Mouse (Mus musculus) neural tube, embryonic 12.5 days (tissue): ENCODE measurements around the gene Gm10645. TPM values are rescaled to one million over a fixed set of nuclear protein-coding genes. Genes with fewer than 3 reads are reported as not detected.

Experiments
- ATAC-seq: fragments of 200-750 bp; cut with Nextera tagmentation; 2 replicates; pipeline ENCODE4 v1.8.0; 2017; ENCODE audit warnings: low read depth, mild to moderate bottlenecking, moderate TSS enrichment, moderate library complexity; ENCODE audit not compliant: low FRiP score
- H3K27ac ChIP-seq: fragments of 300-500 bp; sonication (generic); 2 replicates; pipeline ENCODE4 v1.5.1; 2016
- H3K27me3 ChIP-seq: fragments of 300-500 bp; sonication (generic); replicated peaks from 2 replicates; pipeline ENCODE4 v1.6.1; 2016; ENCODE audit warnings: mild to moderate bottlenecking
- H3K36me3 ChIP-seq: fragments of 300-500 bp; sonication (generic); 2 replicates; pipeline ENCODE4 v1.6.1; 2016; ENCODE audit warnings: mild to moderate bottlenecking
- H3K4me1 ChIP-seq: fragments of 300-500 bp; sonication (generic); 2 replicates; pipeline ENCODE4 v1.6.1; 2016
- H3K4me2 ChIP-seq: fragments of 300-500 bp; sonication (generic); replicated peaks from 2 replicates; pipeline ENCODE4 v1.6.1; 2016; ENCODE audit warnings: mild to moderate bottlenecking
- H3K4me3 ChIP-seq: fragments of 300-500 bp; sonication (generic); 2 replicates; pipeline ENCODE4 v1.5.1; 2016
- H3K9ac ChIP-seq: fragments of 300-500 bp; sonication (generic); 2 replicates; pipeline ENCODE4 v1.6.1; 2016; ENCODE audit warnings: mild to moderate bottlenecking
- H3K9me3 ChIP-seq: fragments of 300-500 bp; sonication (generic); 2 replicates; pipeline ENCODE4 v1.6.1; 2016; ENCODE audit warnings: mild to moderate bottlenecking
- WGBS: fragments of 180-500 bp; shearing (Covaris S2); methylation state at CpG from one replicate; pipeline ENCODE4 v1.1.7; 2016; 5-methylcytosine and 5-hydroxymethylcytosine counted together
- polyA plus RNA-seq: library from polyadenylated mRNA; unstranded; fragments of >200 nt; fragmentation: Nextera tagmentation; extraction: Ambion mirVana; gene quantifications from 2 replicates; pipeline ENCODE4 v1.2.1, GENCODE M21; 2016

The Gm10645 gene
- 8.1 and 9.2 TPM in 2 replicates for polyA plus RNA-seq

- Histone ChIP-seq H3K27me3 (no peaks in the 10 kb centered on the region), H3K9ac (peak within 1 kb of the TSS; percentile 92), H3K4me3 (peak within 1 kb of the TSS; percentile 78), H3K27ac (peak within 1 kb of the TSS; percentile 76), H3K4me1 (peaks cover 12% of the 10 kb centered on the region; the same call in 1 of the 2 replicates), H3K4me2 (peak within 1 kb of the TSS; percentile 72), H3K36me3 (no peaks in the 10 kb centered on the region), H3K9me3 (no peaks in the 10 kb centered on the region)
- WGBS = 3% methylated on average over 54 of the region's 54 CpGs
- peak; percentile 81 for ATAC-seq
These were observed at the start of gene Gm10645 for GRCm38 (mm10) chr8:83165931-83166867. Gm10645 (minus strand) TSS chr8:83166170.

- Histone ChIP-seq H3K9me3 (no peaks in the 10 kb centered on the region), H3K4me3 (no peak overlapping the region), H3K4me1 (no peaks in the 10 kb centered on the region), H3K36me3 (peaks cover 6% of the 10 kb centered on the region), H3K27ac (no peak overlapping the region), H3K27me3 (no peaks in the 10 kb centered on the region), H3K4me2 (no peak overlapping the region), H3K9ac (no peak overlapping the region)
- 74% methylated on average over 5 of the region's 5 CpGs for WGBS
- no peak for ATAC-seq
These were observed 49.1 kb upstream of the Gm10645 start for GRCm38 (mm10) chr8:83215065-83215464.

- peaks cover 3% of the 10 kb centered on the region; the same call in 1 of the 2 replicates for H3K4me1 ChIP-seq
- 90% methylated on average over 7 of the region's 7 CpGs for WGBS
- H3K4me3 ChIP-seq = no peak overlapping the region
- H3K9ac ChIP-seq = no peak overlapping the region
- H3K9me3 ChIP-seq = no peaks in the 10 kb centered on the region
- no peak overlapping the region for H3K27ac ChIP-seq
- peaks cover 6% of the 10 kb centered on the region for H3K36me3 ChIP-seq
- H3K4me2 ChIP-seq = no peak overlapping the region
- H3K27me3 ChIP-seq = no peaks in the 10 kb centered on the region
- no peak for ATAC-seq
These were observed 44.7 kb upstream of the Gm10645 start for GRCm38 (mm10) chr8:83210676-83211075.

- H3K4me3 ChIP-seq = no peak overlapping the region
- 74% methylated on average over 4 of the region's 4 CpGs for WGBS
These were observed 43.6 kb upstream of the Gm10645 start for GRCm38 (mm10) chr8:83209581-83209980.

GRCm38 (mm10) chr8:83205907-83206306 lies 39.9 kb upstream of the Gm10645 start:
- Histone ChIP-seq H3K27ac (no peak overlapping the region), H3K4me3 (no peak overlapping the region), H3K36me3 (peaks cover 6% of the 10 kb centered on the region), H3K9ac (no peak overlapping the region), H3K4me2 (no peak overlapping the region), H3K9me3 (no peaks in the 10 kb centered on the region), H3K4me1 (peaks cover 3% of the 10 kb centered on the region; the same call in 1 of the 2 replicates), H3K27me3 (no peaks in the 10 kb centered on the region)
- WGBS = 85% methylated on average over 7 of the region's 7 CpGs
- ATAC-seq = no peak

More at GRCm38 (mm10) chr8:83209581-83209980, 43.6 kb upstream of the Gm10645 start:
- H3K4me1 ChIP-seq = peaks cover 3% of the 10 kb centered on the region; the same call in 1 of the 2 replicates
- H3K27me3 ChIP-seq = no peaks in the 10 kb centered on the region
- no peaks in the 10 kb centered on the region for H3K9me3 ChIP-seq
- H3K27ac ChIP-seq = no peak overlapping the region
- H3K4me2 ChIP-seq = no peak overlapping the region
- H3K36me3 ChIP-seq = peaks cover 6% of the 10 kb centered on the region
- no peak for ATAC-seq
- no peak overlapping the region for H3K9ac ChIP-seq

GRCm38 (mm10) chr8:83202946-83203345 lies 37.0 kb upstream of the Gm10645 start:
- Histone ChIP-seq H3K9ac (no peak overlapping the region), H3K4me2 (no peak overlapping the region), H3K4me1 (no peaks in the 10 kb centered on the region; the same call in 1 of the 2 replicates), H3K36me3 (no peaks in the 10 kb centered on the region), H3K9me3 (no peaks in the 10 kb centered on the region), H3K4me3 (no peak overlapping the region), H3K27me3 (no peaks in the 10 kb centered on the region), H3K27ac (no peak overlapping the region)
- WGBS = 95% methylated on average over 11 of the region's 11 CpGs
- ATAC-seq = no peak

GRCm38 (mm10) chr8:83200191-83201177 lies 34.5 kb upstream of the Gm10645 start:
- Histone ChIP-seq H3K27ac (no peak overlapping the region), H3K36me3 (no peaks in the 10 kb centered on the region), H3K27me3 (no peaks in the 10 kb centered on the region), H3K4me3 (no peak overlapping the region), H3K9me3 (no peaks in the 10 kb centered on the region), H3K9ac (no peak overlapping the region), H3K4me2 (no peak overlapping the region), H3K4me1 (no peaks in the 10 kb centered on the region; the same call in 1 of the 2 replicates)
- 84% methylated on average over 16 of the region's 16 CpGs for WGBS
- ATAC-seq = no peak

- Histone ChIP-seq H3K27me3 (no peaks in the 10 kb centered on the region), H3K9ac (no peak overlapping the region), H3K9me3 (no peaks in the 10 kb centered on the region), H3K4me2 (no peak overlapping the region), H3K27ac (no peak overlapping the region), H3K4me1 (no peaks in the 10 kb centered on the region; the same call in 1 of the 2 replicates), H3K4me3 (no peak overlapping the region), H3K36me3 (no peaks in the 10 kb centered on the region)
- ATAC-seq = no peak
- 65% methylated on average over 8 of the region's 8 CpGs for WGBS
These were observed 33.7 kb upstream of the Gm10645 start for GRCm38 (mm10) chr8:83199715-83200114.

- H3K27me3 ChIP-seq = no peaks in the 10 kb centered on the region
- 78% methylated on average over 6 of the region's 6 CpGs for WGBS
- H3K9ac ChIP-seq = no peak overlapping the region
- no peak overlapping the region for H3K4me2 ChIP-seq
- no peaks in the 10 kb centered on the region for H3K9me3 ChIP-seq
- H3K4me1 ChIP-seq = no peaks in the 10 kb centered on the region; the same call in 1 of the 2 replicates
- H3K36me3 ChIP-seq = no peaks in the 10 kb centered on the region
- H3K4me3 ChIP-seq = no peak overlapping the region
- no peak for ATAC-seq
- no peak overlapping the region for H3K27ac ChIP-seq
These were observed 30.1 kb upstream of the Gm10645 start for GRCm38 (mm10) chr8:83196088-83196487.

GRCm38 (mm10) chr8:83189538-83190095 lies 23.6 kb upstream of the Gm10645 start:
- ATAC-seq = no peak
- H3K4me3 ChIP-seq = no peak overlapping the region
- H3K27ac ChIP-seq = no peak overlapping the region
- H3K36me3 ChIP-seq = no peaks in the 10 kb centered on the region
- H3K4me1 ChIP-seq = no peaks in the 10 kb centered on the region
- no peaks in the 10 kb centered on the region for H3K27me3 ChIP-seq
- 82% methylated on average over 4 of the region's 4 CpGs for WGBS
- H3K4me2 ChIP-seq = no peak overlapping the region
- no peak overlapping the region for H3K9ac ChIP-seq
- H3K9me3 ChIP-seq = no peaks in the 10 kb centered on the region

GRCm38 (mm10) chr8:83187363-83187962 lies 21.5 kb upstream of the Gm10645 start:
- Histone ChIP-seq H3K9me3 (no peaks in the 10 kb centered on the region), H3K4me1 (peaks cover 12% of the 10 kb centered on the region), H3K36me3 (no peaks in the 10 kb centered on the region), H3K27me3 (no peaks in the 10 kb centered on the region), H3K4me3 (no peak overlapping the region), H3K9ac (no peak overlapping the region), H3K27ac (no peak overlapping the region), H3K4me2 (no peak overlapping the region)
- peak; percentile 48 for ATAC-seq
- WGBS = 76% methylated on average over 10 of the region's 10 CpGs
